Mouse (Mus musculus): ENCODE data around the gene 9130213A22Rik. TPM values are rescaled to one million over a fixed set of nuclear protein-coding genes. Genes with fewer than 3 reads are reported as not detected.
A peak's percentile ranks its signal among the peaks of the same experiment; 100 is the strongest.
"Not testable (repeated sequence)": the region's sequence is repeated elsewhere in the genome, so short reads cannot be mapped to it uniquely, and the experiment has no call there.

The 9130213A22Rik gene
- polyA plus RNA-seq, 1 experiment from 2014 or later, result 0.29 TPM

- H3K36me3 ChIP-seq, result peaks cover 34% of the 10 kb centered on the region
- not testable (repeated sequence) for H3K27me3 ChIP-seq (ENCODE audit: low read depth, poor library complexity, severe bottlenecking); H3K27ac ChIP-seq; H3K4me3 ChIP-seq; H3K9me3 ChIP-seq (replicated peaks); DNase-seq (ENCODE audit: low spot score)
- WGBS, result 85% methylated on average over 7 of the region's 7 CpGs
- H3K4me1 ChIP-seq, result peaks cover 67% of the 10 kb centered on the region
Observed at GRCm38 (mm10) chr11:69093856-69094255, 28.5 kb downstream of the 9130213A22Rik start.

- Histone ChIP-seq H3K4me3 (no peak overlapping the region), H3K27ac (no peak overlapping the region), H3K27me3 (ENCODE audit: low read depth, poor library complexity, severe bottlenecking) (no peaks in the 10 kb centered on the region), H3K4me1 (peaks cover 67% of the 10 kb centered on the region), H3K9me3 (replicated peaks) (no peaks in the 10 kb centered on the region), H3K36me3 (peaks cover 34% of the 10 kb centered on the region)
- WGBS, result 94% methylated on average over 4 of the region's 4 CpGs
- no peak for DNase-seq (ENCODE audit: low spot score)
Observed at GRCm38 (mm10) chr11:69092871-69093270, 29.5 kb downstream of the 9130213A22Rik start.

- H3K36me3 ChIP-seq, result peaks cover 34% of the 10 kb centered on the region
- DNase-seq (ENCODE audit: low spot score), result peak; percentile 90
- no peaks in the 10 kb centered on the region for H3K27me3 ChIP-seq (ENCODE audit: low read depth, poor library complexity, severe bottlenecking)
- peaks cover 66% of the 10 kb centered on the region for H3K4me1 ChIP-seq
- no peaks in the 10 kb centered on the region for H3K9me3 ChIP-seq (replicated peaks)
- peak overlapping the region; percentile 13; the same call in 1 of the 2 replicates for H3K4me3 ChIP-seq
- WGBS, result 6% methylated on average over 3 of the region's 3 CpGs
- no peak overlapping the region for H3K27ac ChIP-seq
Observed at GRCm38 (mm10) chr11:69092386-69092751, 30.0 kb downstream of the 9130213A22Rik start.

- H3K27me3 ChIP-seq (ENCODE audit: low read depth, poor library complexity, severe bottlenecking), result no peaks in the 10 kb centered on the region
- H3K4me1 ChIP-seq, result peaks cover 66% of the 10 kb centered on the region
- peaks cover 34% of the 10 kb centered on the region for H3K36me3 ChIP-seq
- H3K27ac ChIP-seq, result no peak overlapping the region
- H3K4me3 ChIP-seq, result peak overlapping the region; percentile 13; the same call in 1 of the 2 replicates
- no peak for DNase-seq (ENCODE audit: low spot score)
- WGBS, result 66% methylated on average over 7 of the region's 7 CpGs
- H3K9me3 ChIP-seq (replicated peaks), result no peaks in the 10 kb centered on the region
Observed at GRCm38 (mm10) chr11:69091566-69092385, 30.6 kb downstream of the 9130213A22Rik start.

GRCm38 (mm10) chr11:69090367-69090766 is 32.0 kb downstream of the 9130213A22Rik start:
- Histone ChIP-seq H3K36me3 (peaks cover 34% of the 10 kb centered on the region), H3K4me1 (peaks cover 58% of the 10 kb centered on the region), H3K27me3 (ENCODE audit: low read depth, poor library complexity, severe bottlenecking) (no peaks in the 10 kb centered on the region), H3K4me3 (peak overlapping the region; percentile 100; the same call in 1 of the 2 replicates), H3K9me3 (replicated peaks) (no peaks in the 10 kb centered on the region), H3K27ac (no peak overlapping the region)
- 81% methylated on average over 6 of the region's 6 CpGs for WGBS
- no peak for DNase-seq (ENCODE audit: low spot score)

- Histone ChIP-seq H3K27me3 (ENCODE audit: low read depth, poor library complexity, severe bottlenecking) (no peaks in the 10 kb centered on the region), H3K4me1 (peaks cover 57% of the 10 kb centered on the region), H3K27ac (peak overlapping the region; percentile 100), H3K4me3 (peak overlapping the region; percentile 100), H3K36me3 (peaks cover 34% of the 10 kb centered on the region), H3K9me3 (replicated peaks) (no peaks in the 10 kb centered on the region)
- WGBS, result 88% methylated on average over 12 of the region's 12 CpGs
- no peak for DNase-seq (ENCODE audit: low spot score)
Observed at GRCm38 (mm10) chr11:69089616-69090290, 32.6 kb downstream of the 9130213A22Rik start.

GRCm38 (mm10) chr11:69088856-69089615 is 33.4 kb downstream of the 9130213A22Rik start:
- DNase-seq (ENCODE audit: low spot score), result no peak
- 12% methylated on average over 25 of the region's 25 CpGs for WGBS
- H3K4me3 ChIP-seq, result peak overlapping the region; percentile 100
- peaks cover 51% of the 10 kb centered on the region for H3K4me1 ChIP-seq
- no peaks in the 10 kb centered on the region for H3K9me3 ChIP-seq (replicated peaks)
- peaks cover 34% of the 10 kb centered on the region for H3K36me3 ChIP-seq
- H3K27me3 ChIP-seq (ENCODE audit: low read depth, poor library complexity, severe bottlenecking), result no peaks in the 10 kb centered on the region
- H3K27ac ChIP-seq, result peak overlapping the region; percentile 100

GRCm38 (mm10) chr11:69088103-69088855 is 34.1 kb downstream of the 9130213A22Rik start, which contains the start of gene Vamp2:
TSS of gene Vamp2 (plus strand) at chr11:69088490.
- peaks cover 34% of the 10 kb centered on the region for H3K36me3 ChIP-seq
- H3K4me3 ChIP-seq, result peak within 1 kb of the TSS; percentile 100
- under 1% methylated on average over 65 of the region's 67 CpGs for WGBS
- H3K27ac ChIP-seq, result peak within 1 kb of the TSS; percentile 100
- H3K27me3 ChIP-seq (ENCODE audit: low read depth, poor library complexity, severe bottlenecking), result no peaks in the 10 kb centered on the region
- DNase-seq (ENCODE audit: low spot score), result peak; percentile 98
- peaks cover 49% of the 10 kb centered on the region for H3K4me1 ChIP-seq
- H3K9me3 ChIP-seq (replicated peaks), result no peaks in the 10 kb centered on the region

- Histone ChIP-seq H3K4me1 (peaks cover 49% of the 10 kb centered on the region), H3K4me3 (peak overlapping the region; percentile 100), H3K27ac (peak overlapping the region; percentile 100), H3K9me3 (replicated peaks) (no peaks in the 10 kb centered on the region), H3K36me3 (peaks cover 30% of the 10 kb centered on the region), H3K27me3 (ENCODE audit: low read depth, poor library complexity, severe bottlenecking) (no peaks in the 10 kb centered on the region)
- WGBS, result 69% methylated on average over 2 of the region's 2 CpGs
- no peak for DNase-seq (ENCODE audit: low spot score)
Observed at GRCm38 (mm10) chr11:69087597-69087996, 34.8 kb downstream of the 9130213A22Rik start.

GRCm38 (mm10) chr11:69087082-69087481 is 35.3 kb downstream of the 9130213A22Rik start:
- Histone ChIP-seq H3K4me1 (peaks cover 49% of the 10 kb centered on the region), H3K27me3 (ENCODE audit: low read depth, poor library complexity, severe bottlenecking) (no peaks in the 10 kb centered on the region), H3K9me3 (replicated peaks) (no peaks in the 10 kb centered on the region), H3K36me3 (peaks cover 28% of the 10 kb centered on the region), H3K27ac (peak overlapping the region; percentile 47; the same call in 1 of the 2 replicates), H3K4me3 (peak overlapping the region; percentile 100; the same call in 1 of the 2 replicates)
- 23% methylated on average over 4 of the region's 4 CpGs for WGBS
- DNase-seq (ENCODE audit: low spot score), result no peak

GRCm38 (mm10) chr11:69086390-69086789 is 36.0 kb downstream of the 9130213A22Rik start:
- H3K9me3 ChIP-seq (replicated peaks), result no peaks in the 10 kb centered on the region
- peaks cover 21% of the 10 kb centered on the region for H3K36me3 ChIP-seq
- H3K4me3 ChIP-seq, result no peak overlapping the region
- 61% methylated on average over 6 of the region's 6 CpGs for WGBS
- no peaks in the 10 kb centered on the region for H3K27me3 ChIP-seq (ENCODE audit: low read depth, poor library complexity, severe bottlenecking)
- peaks cover 42% of the 10 kb centered on the region for H3K4me1 ChIP-seq
- H3K27ac ChIP-seq, result peak overlapping the region; percentile 47; the same call in 1 of the 2 replicates
- no peak for DNase-seq (ENCODE audit: low spot score)

- Histone ChIP-seq H3K9me3 (replicated peaks) (no peaks in the 10 kb centered on the region), H3K36me3 (peaks cover 13% of the 10 kb centered on the region), H3K27me3 (ENCODE audit: low read depth, poor library complexity, severe bottlenecking) (no peaks in the 10 kb centered on the region), H3K27ac (no peak overlapping the region), H3K4me1 (peaks cover 42% of the 10 kb centered on the region), H3K4me3 (no peak overlapping the region)
- WGBS, result 64% methylated on average over 6 of the region's 6 CpGs
- DNase-seq (ENCODE audit: low spot score), result no peak
Observed at GRCm38 (mm10) chr11:69085608-69086007, 36.8 kb downstream of the 9130213A22Rik start.
